In genomic region chr17:32353696-32354095, GRCm38 (mm10) we compare ENCODE assay signal across 8 mouse cellular contexts. TPM values are rescaled to one million over a fixed set of nuclear protein-coding genes. Genes with fewer than 3 reads are reported as not detected.
DNase-seq lines count a peak whose midpoint lies in the region; ATAC-seq lines count a peak whose summit lies in the region.

No protein-coding gene starts in this region.

- H3K4me3 ChIP-seq in midbrain, embryonic 14.5 days (replicated peaks; ENCODE audit: low read depth, low read length), result no peak overlapping the region
- no peak overlapping the region for H3K4me3 ChIP-seq in midbrain, embryonic 10.5 days
- no peak overlapping the region for H3K4me3 ChIP-seq in heart, embryonic 15.5 days

- no peak overlapping the region for H3K9ac ChIP-seq in midbrain, embryonic 14.5 days (replicated peaks; ENCODE audit: low read length)
- no peak overlapping the region for H3K9ac ChIP-seq in heart, embryonic 15.5 days

- H3K27me3 ChIP-seq in midbrain, embryonic 14.5 days (ENCODE audit: control insufficient read depth, insufficient read depth, low read length), result no peaks in the 10 kb centered on the region
- no peaks in the 10 kb centered on the region for H3K27me3 ChIP-seq in midbrain, embryonic 10.5 days (ENCODE audit: low read depth, poor library complexity, severe bottlenecking)
- no peaks in the 10 kb centered on the region for H3K27me3 ChIP-seq in heart, embryonic 15.5 days

- peak overlapping the region; percentile 61 for H3K27ac ChIP-seq in midbrain, embryonic 14.5 days (replicated peaks; ENCODE audit: low read depth, low read length)
- no peak overlapping the region; the same call in 1 of the 2 replicates for H3K27ac ChIP-seq in midbrain, embryonic 10.5 days (replicated peaks)
- H3K27ac ChIP-seq in heart, embryonic 15.5 days, result peak overlapping the region; percentile 56

- DNase-seq in adrenal gland, adult 8-10 months, result peak; percentile 44
- no peak for DNase-seq in adrenal gland, adult 18-20 months (ENCODE audit: low spot score in 2 of 2)
- DNase-seq in midbrain, embryonic 14.5 days, result peak; percentile 66
- no peak for DNase-seq in midbrain, embryonic 10.5 days (ENCODE audit: low spot score)
- DNase-seq in layer of hippocampus, postnatal 36 days, result peak; percentile 69 to 76
- DNase-seq in telencephalon, adult 2 months (ENCODE audit: low read depth, low spot score), result peak; percentile 59

- 41% methylated on average over 4 of the region's 4 CpGs for WGBS in midbrain, embryonic 14.5 days
- 73% methylated on average over 4 of the region's 4 CpGs for WGBS in midbrain, embryonic 10.5 days
- WGBS in heart, embryonic 15.5 days, result 43% methylated on average over 4 of the region's 4 CpGs

- ATAC-seq in midbrain, embryonic 14.5 days (ENCODE audit: low FRiP score, low TSS enrichment), result no peak
- no peak for ATAC-seq in heart, embryonic 15.5 days (replicated peaks; ENCODE audit: insufficient number of reproducible peaks, insufficient read depth, low FRiP score, low read depth)
- ATAC-seq in monocyte, adult 5-6 weeks (replicated peaks; ENCODE audit: insufficient number of reproducible peaks, low FRiP score, low TSS enrichment, poor library complexity, severe bottlenecking), result no peak

- H3K4me1 ChIP-seq in midbrain, embryonic 14.5 days (ENCODE audit: control insufficient read depth, insufficient read depth, low read length), result peaks cover 10% of the 10 kb centered on the region
- peaks cover 44% of the 10 kb centered on the region for H3K4me1 ChIP-seq in midbrain, embryonic 10.5 days
- H3K4me1 ChIP-seq in heart, embryonic 15.5 days (replicated peaks), result peaks cover 27% of the 10 kb centered on the region

- H3K4me2 ChIP-seq in midbrain, embryonic 14.5 days (ENCODE audit: low read length), result no peak overlapping the region
- H3K4me2 ChIP-seq in heart, embryonic 15.5 days, result no peak overlapping the region

- H3K9me3 ChIP-seq in midbrain, embryonic 14.5 days (ENCODE audit: control insufficient read depth, low read length), result no peaks in the 10 kb centered on the region
- H3K9me3 ChIP-seq in midbrain, embryonic 10.5 days (replicated peaks), result no peaks in the 10 kb centered on the region
- no peaks in the 10 kb centered on the region for H3K9me3 ChIP-seq in heart, embryonic 15.5 days (replicated peaks)

- peaks cover 47% of the 10 kb centered on the region for H3K36me3 ChIP-seq in midbrain, embryonic 14.5 days (ENCODE audit: control insufficient read depth, insufficient read depth, low read length)
- peaks cover 55% of the 10 kb centered on the region for H3K36me3 ChIP-seq in midbrain, embryonic 10.5 days
- H3K36me3 ChIP-seq in heart, embryonic 15.5 days, result peaks cover 45% of the 10 kb centered on the region

RNA-seq across cellular contexts. Expression of gene Akap8l, which starts 3.3 kb away (rescaled TPM):
- 100 to 1,000 TPM; 105 to 275 (median 189) TPM for total RNA-seq in adrenal gland, adult 8-10 months (2022)
- 100 to 1,000 TPM in 1 of 2 experiments, 10 to 100 TPM in 1; 98.4 to 128 TPM for total RNA-seq in adrenal gland, adult 18-20 months (2021)
- polyA plus RNA-seq in midbrain, embryonic 14.5 days (2014; fragmentation: Nextera tagmentation; extraction: Ambion mirVana), result 115 and 122 TPM in 2 replicates
- polyA plus RNA-seq in midbrain, embryonic 10.5 days (2016; fragmentation: Nextera tagmentation; extraction: Ambion mirVana), result 90.2 and 106 TPM in 2 replicates
- polyA plus RNA-seq in heart, embryonic 15.5 days (2015; fragmentation: Nextera tagmentation; extraction: Ambion mirVana), result 88.1 and 98.5 TPM in 2 replicates
- 100 to 1,000 TPM; 203 to 228 TPM for total RNA-seq in layer of hippocampus, postnatal 36 days (2021)
- 111 to 195 TPM (median 157 TPM) in 3 replicates for total RNA-seq in monocyte, adult 5-6 weeks (2017)

RNA-seq across cellular contexts. Expression of gene Akap8, which starts 32.7 kb away (rescaled TPM):
- 100 to 1,000 TPM in 2 of 4 experiments, 10 to 100 TPM in 2; 60.5 to 149 (median 103) TPM for total RNA-seq in adrenal gland, adult 8-10 months (2022)
- total RNA-seq in adrenal gland, adult 18-20 months (2021), result 10 to 100 TPM; 73.4 to 87.9 TPM
- polyA plus RNA-seq in midbrain, embryonic 14.5 days (2014; fragmentation: Nextera tagmentation; extraction: Ambion mirVana), result 51.6 and 56.0 TPM in 2 replicates
- polyA plus RNA-seq in midbrain, embryonic 10.5 days (2016; fragmentation: Nextera tagmentation; extraction: Ambion mirVana), result 130 and 140 TPM in 2 replicates
- 64.8 and 74.3 TPM in 2 replicates for polyA plus RNA-seq in heart, embryonic 15.5 days (2015; fragmentation: Nextera tagmentation; extraction: Ambion mirVana)
- 100 to 1,000 TPM in 1 of 2 experiments, 10 to 100 TPM in 1; 89.0 to 107 TPM for total RNA-seq in layer of hippocampus, postnatal 36 days (2021)
- total RNA-seq in monocyte, adult 5-6 weeks (2017), result 203 to 241 TPM (median 213 TPM) in 3 replicates

RNA-seq across cellular contexts. Expression of gene Wiz, which starts 35.5 kb away (rescaled TPM):
- total RNA-seq in adrenal gland, adult 8-10 months (2022), result 10 to 100 TPM; 45.4 to 81.3 (median 58.8) TPM
- 10 to 100 TPM; 42.5 to 49.1 TPM for total RNA-seq in adrenal gland, adult 18-20 months (2021)
- 40.8 and 59.2 TPM in 2 replicates for polyA plus RNA-seq in midbrain, embryonic 14.5 days (2014; fragmentation: Nextera tagmentation; extraction: Ambion mirVana)
- polyA plus RNA-seq in midbrain, embryonic 10.5 days (2016; fragmentation: Nextera tagmentation; extraction: Ambion mirVana), result 22.3 and 25.6 TPM in 2 replicates
- polyA plus RNA-seq in heart, embryonic 15.5 days (2015; fragmentation: Nextera tagmentation; extraction: Ambion mirVana), result 13.1 and 16.9 TPM in 2 replicates
- total RNA-seq in layer of hippocampus, postnatal 36 days (2021), result 10 to 100 TPM; 48.8 to 49.4 TPM
- 3.1 to 11.8 TPM (median 6.5 TPM) in 3 replicates for total RNA-seq in monocyte, adult 5-6 weeks (2017)

RNA-seq across cellular contexts. Expression of gene Rasal3, which starts 49.7 kb away (rescaled TPM):
- 1 to 10 TPM; 2.2 to 4.0 (median 2.5) TPM for total RNA-seq in adrenal gland, adult 8-10 months (2022)
- 1 to 10 TPM; 2.0 to 3.0 TPM for total RNA-seq in adrenal gland, adult 18-20 months (2021)
- 0.39 and 0.50 TPM in 2 replicates for polyA plus RNA-seq in midbrain, embryonic 14.5 days (2014; fragmentation: Nextera tagmentation; extraction: Ambion mirVana)
- polyA plus RNA-seq in midbrain, embryonic 10.5 days (2016; fragmentation: Nextera tagmentation; extraction: Ambion mirVana), result 0.40 and 0.42 TPM in 2 replicates
- 1.9 and 10.0 TPM in 2 replicates for polyA plus RNA-seq in heart, embryonic 15.5 days (2015; fragmentation: Nextera tagmentation; extraction: Ambion mirVana)
- 1 to 10 TPM; 2.8 to 3.6 TPM for total RNA-seq in layer of hippocampus, postnatal 36 days (2021)
- total RNA-seq in monocyte, adult 5-6 weeks (2017), result 48.3 to 120 TPM (median 73.9 TPM) in 3 replicates

Comparison
In these comparisons a context has a peak if more than half of its experiments do, and no peak if none do; other contexts are left out.
1. DNase-seq: peak in adrenal gland, adult 8-10 months (single experiment), midbrain, embryonic 14.5 days (single experiment), layer of hippocampus, postnatal 36 days (2 of 2) and telencephalon, adult 2 months (single experiment); none in adrenal gland, adult 18-20 months (0 of 2) and midbrain, embryonic 10.5 days (single experiment).